ENCODE assay signal across 9 mouse cellular contexts in genomic region chr9:58902869-58903585, GRCm38 (mm10).
A peak's percentile ranks its signal among the peaks of the same experiment; 100 is the strongest.
DNase-seq lines count a peak whose midpoint lies in the region; ATAC-seq and TF ChIP-seq lines count a peak whose summit lies in the region.
"Had no signal": no experiment of that assay in that cellular context is flagged by ENCODE, and none has a peak within 500 bp of the region (broad histone marks: within the 10 kb centered on the region; RNA-seq: fewer than 3 reads in every experiment).

No protein-coding gene starts in this region.

- peak; percentile 92 for TF ChIP-seq CTCF in layer of hippocampus, adult 2 months (conservative IDR thresholded peaks at IDR 0.05)

- H3K27me3 ChIP-seq in kidney, embryonic 14.5 days (ENCODE audit: control insufficient read depth, insufficient read depth, low read length), result no peaks in the 10 kb centered on the region
- no peaks in the 10 kb centered on the region for H3K27me3 ChIP-seq in forebrain, embryonic 16.5 days (replicated peaks; ENCODE audit: control insufficient read depth, insufficient read depth, low read length)

- peaks cover 33% of the 10 kb centered on the region for H3K36me3 ChIP-seq in kidney, embryonic 14.5 days (ENCODE audit: control insufficient read depth, insufficient read depth, low read length)
- H3K36me3 ChIP-seq in forebrain, embryonic 16.5 days (ENCODE audit: control insufficient read depth, insufficient read depth), result peaks cover 13% of the 10 kb centered on the region; the same call in 1 of the 2 replicates

- no peak overlapping the region for H3K4me2 ChIP-seq in kidney, embryonic 14.5 days (replicated peaks; ENCODE audit: low read depth, low read length)
- no peak overlapping the region for H3K4me2 ChIP-seq in forebrain, embryonic 16.5 days (ENCODE audit: low read length)

- H3K27ac ChIP-seq in kidney, embryonic 14.5 days (ENCODE audit: low read depth, low read length), result no peak overlapping the region
- no peak overlapping the region for H3K27ac ChIP-seq in forebrain, embryonic 16.5 days (ENCODE audit: low read length)
- H3K27ac ChIP-seq in layer of hippocampus, adult 2 months, result no peak overlapping the region

- H3K4me3 ChIP-seq in kidney, embryonic 14.5 days (ENCODE audit: low read length), result no peak overlapping the region
- H3K4me3 ChIP-seq in forebrain, embryonic 16.5 days (replicated peaks; ENCODE audit: low read length), result no peak overlapping the region
- H3K4me3 ChIP-seq in layer of hippocampus, adult 2 months, result no peak overlapping the region
- H3K4me3 ChIP-seq: megakaryocyte, embryonic 14.5 days had no signal

- DNase-seq in kidney, adult 9 months, result peak; percentile 52
- peak; percentile 12 for DNase-seq in MEL-GATA-1-ER (ENCODE audit: extremely low read depth, low read depth)
- peak; percentile 23 for DNase-seq in c-Kit-positive CD71-positive TER-119-negative erythroid progenitor cells, embryonic 14.5 days (ENCODE audit: low read depth)
- peak; percentile 46 to 74 for DNase-seq in layer of hippocampus, adult 2 months (ENCODE audit: low spot score in 2 of 2)

- no peak overlapping the region for H3K9ac ChIP-seq in kidney, embryonic 14.5 days (ENCODE audit: low read depth, low read length)
- no peak overlapping the region for H3K9ac ChIP-seq in forebrain, embryonic 16.5 days (replicated peaks; ENCODE audit: low read depth, low read length)

- no peaks in the 10 kb centered on the region for H3K4me1 ChIP-seq in kidney, embryonic 14.5 days (ENCODE audit: control insufficient read depth, insufficient read depth, low read length)
- H3K4me1 ChIP-seq in forebrain, embryonic 16.5 days (replicated peaks; ENCODE audit: control insufficient read depth, insufficient read depth, low read length), result no peaks in the 10 kb centered on the region
- H3K4me1 ChIP-seq: megakaryocyte, embryonic 14.5 days had no signal

- ATAC-seq in kidney, embryonic 14.5 days (ENCODE audit: low FRiP score, low TSS enrichment), result no peak
- ATAC-seq in forebrain, embryonic 16.5 days, result peak; percentile 49; the same call in 1 of the 2 replicates
- peak; percentile 68 for ATAC-seq in megakaryocyte progenitor cell, adult 5-6 weeks (replicated peaks; ENCODE audit: poor library complexity)
- no peak for ATAC-seq in monocyte, adult 5-6 weeks (replicated peaks; ENCODE audit: insufficient number of reproducible peaks, low FRiP score, low TSS enrichment, poor library complexity, severe bottlenecking)

- WGBS in kidney, embryonic 14.5 days, result 67% methylated on average over 6 of the region's 6 CpGs
- WGBS in forebrain, embryonic 16.5 days, result 65% methylated on average over 6 of the region's 6 CpGs

- H3K9me3 ChIP-seq in kidney, embryonic 14.5 days (ENCODE audit: control insufficient read depth, low read length), result no peaks in the 10 kb centered on the region
- H3K9me3 ChIP-seq in forebrain, embryonic 16.5 days (ENCODE audit: control insufficient read depth, low read length), result no peaks in the 10 kb centered on the region
- H3K9me3 ChIP-seq: megakaryocyte, embryonic 14.5 days had no signal

Comparison
In these comparisons a context has a peak if more than half of its experiments do, and no peak if none do; other contexts are left out.
1. ATAC-seq: peak in forebrain, embryonic 16.5 days (single experiment) and megakaryocyte progenitor cell, adult 5-6 weeks (single experiment); none in kidney, embryonic 14.5 days (single experiment) and monocyte, adult 5-6 weeks (single experiment).
2. Peak in every context shown above with its lines, with median percentiles within 50 percentile points of each other: DNase-seq.